Mouse (Mus musculus) hindbrain, embryonic 14.5 days (tissue): ENCODE data around the gene BC051665. TPM values are rescaled to one million over a fixed set of nuclear protein-coding genes. Genes with fewer than 3 reads are reported as not detected.

ENCODE experiments used
- ATAC-seq: fragments of 200-750 bp; cut with Nextera tagmentation; 2 replicates; pipeline ENCODE4 v1.8.0; 2017; ENCODE audit warnings: moderate number of reproducible peaks, mild to moderate bottlenecking, moderate TSS enrichment, moderate library complexity; ENCODE audit not compliant: low FRiP score
- DNase-seq: peaks from one replicate; pipeline ENCODE4 v3.0.0-alpha.2; 2015; ENCODE audit warnings: low spot score
- H3K27ac ChIP-seq: fragments of 300-500 bp; sonication (generic); 2 replicates; pipeline ENCODE4 v1.5.1; 2014; ENCODE audit warnings: mild to moderate bottlenecking, moderate library complexity
- H3K27me3 ChIP-seq: fragments of 300-500 bp; sonication (generic); 2 replicates; pipeline ENCODE4 v1.6.1; 2014; ENCODE audit warnings: mild to moderate bottlenecking, low read length, mixed read lengths; ENCODE audit not compliant: control insufficient read depth, insufficient read depth
- H3K36me3 ChIP-seq: fragments of 300-500 bp; sonication (generic); replicated peaks from 2 replicates; pipeline ENCODE4 v1.6.1; 2014; ENCODE audit not compliant: control insufficient read depth, insufficient read depth
- H3K4me1 ChIP-seq: fragments of 300-500 bp; sonication (generic); replicated peaks from 2 replicates; pipeline ENCODE4 v1.6.1; 2014; ENCODE audit warnings: antibody characterized with exemption, low read length, mixed read lengths; ENCODE audit not compliant: control insufficient read depth, insufficient read depth
- H3K4me2 ChIP-seq: fragments of 300-500 bp; sonication (generic); replicated peaks from 2 replicates; pipeline ENCODE4 v1.6.1; 2014; ENCODE audit warnings: mild to moderate bottlenecking, moderate library complexity
- H3K4me3 ChIP-seq: fragments of 300-500 bp; sonication (generic); replicated peaks from 2 replicates; pipeline ENCODE4 v1.5.1; 2014; ENCODE audit warnings: mild to moderate bottlenecking, low read length
- H3K9ac ChIP-seq: fragments of 300-500 bp; sonication (generic); 2 replicates; pipeline ENCODE4 v1.6.1; 2014
- H3K9me3 ChIP-seq: fragments of 300-500 bp; sonication (generic); 2 replicates; pipeline ENCODE4 v1.6.1; 2016; ENCODE audit warnings: low read length; ENCODE audit not compliant: control insufficient read depth
- WGBS: fragments of 180-500 bp; shearing (Covaris S2); extraction: QIAGEN DNeasy Blood & Tissue Kit; methylation state at CpG from one replicate; pipeline ENCODE4 v1.1.7; 2014; 5-methylcytosine and 5-hydroxymethylcytosine counted together
- polyA plus RNA-seq: library from polyadenylated mRNA; unstranded; fragments of >200 nt; fragmentation: Nextera tagmentation; extraction: Ambion mirVana; gene quantifications from 2 replicates; pipeline ENCODE4 v1.2.1, GENCODE M21; 2014

BC051665 gene
- polyA plus RNA-seq, 1 experiment from 2014 or later, result not detected

DNA sequence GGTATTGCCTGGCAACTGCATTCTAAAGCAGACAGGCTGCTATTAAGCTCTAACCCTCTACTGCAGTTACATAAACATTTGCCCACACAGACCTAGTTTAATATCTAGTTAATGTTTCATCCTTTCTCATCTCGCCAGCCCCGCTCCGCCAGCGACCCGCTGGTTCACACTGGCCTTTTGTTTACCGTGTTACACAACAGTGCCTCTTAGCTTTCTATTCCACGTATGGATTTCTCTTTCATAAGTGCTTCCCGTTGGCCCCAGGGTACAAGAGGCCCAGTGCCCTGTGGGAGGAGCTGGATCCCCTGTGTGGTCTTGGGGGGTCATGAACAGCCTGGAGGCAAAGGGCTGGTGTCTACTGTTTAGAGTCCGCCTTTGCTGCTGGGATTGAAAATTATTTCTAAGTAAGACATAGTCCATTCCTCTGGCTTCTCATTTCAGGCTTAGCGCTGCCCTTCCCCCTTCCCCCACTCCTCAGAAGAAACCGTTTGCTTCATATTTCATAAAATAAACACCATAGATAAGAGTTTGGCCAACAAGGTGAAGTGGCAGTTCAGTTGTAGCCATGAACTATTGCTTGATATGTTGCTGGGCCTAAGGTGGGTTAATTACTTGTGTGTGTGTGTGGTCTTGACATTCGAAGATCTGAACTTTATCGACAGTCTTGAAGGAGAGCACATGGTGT lies 49.6 kb downstream of the BC051665 start:
- no peak for ATAC-seq
- Histone ChIP-seq H3K9ac (no peak overlapping the region), H3K36me3 (peaks cover 67% of the 10 kb centered on the region), H3K4me3 (no peak overlapping the region), H3K4me2 (no peak overlapping the region), H3K27me3 (no peaks in the 10 kb centered on the region), H3K4me1 (no peaks in the 10 kb centered on the region), H3K27ac (no peak overlapping the region), H3K9me3 (no peaks in the 10 kb centered on the region)
- DNase-seq, result no peak
- 59% methylated on average over 13 of the region's 13 CpGs for WGBS

DNA sequence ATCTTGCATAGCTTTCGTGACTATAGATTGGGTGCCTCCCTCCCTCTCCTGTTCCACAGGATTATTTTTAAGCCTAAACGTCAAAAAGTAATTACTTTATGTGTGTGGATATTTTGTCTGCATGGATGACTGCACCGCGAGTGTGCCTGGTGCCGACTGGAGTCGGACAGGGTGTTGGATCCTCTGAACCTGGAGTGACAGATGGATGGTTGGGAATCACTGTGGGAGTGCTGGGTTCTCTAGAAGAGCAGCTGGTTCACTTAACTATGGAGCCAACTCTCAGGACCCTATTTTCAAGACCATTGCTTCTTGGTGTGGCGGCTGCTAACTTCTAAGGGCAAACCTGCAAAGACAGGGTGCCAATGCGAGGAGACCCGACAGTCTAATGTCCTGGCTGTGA lies 50.9 kb downstream of the BC051665 start:
- Histone ChIP-seq H3K27ac (no peak overlapping the region), H3K4me1 (no peaks in the 10 kb centered on the region), H3K9ac (no peak overlapping the region), H3K27me3 (no peaks in the 10 kb centered on the region), H3K9me3 (no peaks in the 10 kb centered on the region), H3K36me3 (peaks cover 67% of the 10 kb centered on the region), H3K4me2 (no peak overlapping the region), H3K4me3 (no peak overlapping the region)
- DNase-seq (no peak), ATAC-seq (no peak)
- WGBS, result 86% methylated on average over 9 of the region's 9 CpGs

Other genes starting within 250 kb of the BC051665 start
- 35.3 and 38.9 TPM in 2 replicates for gene Dapk1, start 184.4 kb downstream of the BC051665 start, polyA plus RNA-seq
- not detected in 2 replicates for gene Ctsll3, start 16.5 kb upstream of the BC051665 start, polyA plus RNA-seq
- 0.20 TPM in 1 of 2 replicates, not detected in the other for gene 4930486L24Rik, start 78.1 kb upstream of the BC051665 start, polyA plus RNA-seq
- gene Gm49392, start 110.5 kb upstream of the BC051665 start, polyA plus RNA-seq, result 0.13 TPM in 1 of 2 replicates, not detected in the other
- 1.5 and 3.7 TPM in 2 replicates for gene Ctla2b, start 111.1 kb upstream of the BC051665 start, polyA plus RNA-seq
- gene Tpbpb, start 118.5 kb upstream of the BC051665 start, polyA plus RNA-seq, result not detected in 2 replicates
- gene Gm49393, start 149.2 kb upstream of the BC051665 start, polyA plus RNA-seq, result not detected in 2 replicates
- gene Gm49391, start 150.2 kb upstream of the BC051665 start, polyA plus RNA-seq, result 2.0 TPM in 1 of 2 replicates, not detected in the other
- gene Ctla2a, start 150.3 kb upstream of the BC051665 start, polyA plus RNA-seq, result 17.2 and 18.6 TPM in 2 replicates
- not detected in 2 replicates for gene Tpbpa, start 155.6 kb upstream of the BC051665 start, polyA plus RNA-seq
- not detected in 2 replicates for gene Ctsj, start 219.6 kb upstream of the BC051665 start, polyA plus RNA-seq